Mouse (Mus musculus) embryonic facial prominence, embryonic 11.5 days (tissue): ENCODE measurements at regions not wholly inside any gene's neighbourhood (a gene's known extent, or its start where the extent isn't known, plus 50 kb on each side); places are given as distances from the start of the nearest gene placed in this dataset.
A peak's percentile ranks its signal among the peaks of the same experiment; 100 is the strongest.

Experiments
- ATAC-seq: fragments of 200-750 bp; cut with Nextera tagmentation; replicated peaks from 2 replicates; pipeline ENCODE4 v1.8.0; 2017; ENCODE audit warnings: low read depth; ENCODE audit not compliant: insufficient number of reproducible peaks, low FRiP score, low TSS enrichment
- DNase-seq: peaks from one replicate; pipeline ENCODE4 v3.0.0-alpha.2; 2015; ENCODE audit warnings: low spot score
- H3K27ac ChIP-seq: fragments of 300-500 bp; sonication (generic); replicated peaks from 2 replicates; pipeline ENCODE4 v1.5.1; 2014; ENCODE audit warnings: mild to moderate bottlenecking, low read depth, low read length, control low read depth
- H3K27me3 ChIP-seq: fragments of 300-500 bp; sonication (generic); 2 replicates; pipeline ENCODE4 v1.6.1; 2014; ENCODE audit warnings: mild to moderate bottlenecking, low read length, moderate library complexity, mixed read lengths; ENCODE audit not compliant: control insufficient read depth, insufficient read depth
- H3K36me3 ChIP-seq: fragments of 300-500 bp; sonication (generic); replicated peaks from 2 replicates; pipeline ENCODE4 v1.6.1; 2014; ENCODE audit warnings: low read depth, mild to moderate bottlenecking, low read length, moderate library complexity, mixed read lengths; ENCODE audit not compliant: control insufficient read depth, insufficient read depth
- H3K4me1 ChIP-seq: fragments of 300-500 bp; sonication (generic); 2 replicates; pipeline ENCODE4 v1.6.1; 2014; ENCODE audit warnings: low read length, mixed read lengths; ENCODE audit not compliant: control insufficient read depth, insufficient read depth
- H3K4me2 ChIP-seq: fragments of 300-500 bp; sonication (generic); 2 replicates; pipeline ENCODE4 v1.6.1; 2014; ENCODE audit warnings: low read depth, mild to moderate bottlenecking, control low read depth, low read length, moderate library complexity
- H3K4me3 ChIP-seq: fragments of 300-500 bp; sonication (generic); 2 replicates; pipeline ENCODE4 v1.5.1; 2014; ENCODE audit warnings: low read depth, low read length, control low read depth
- H3K9ac ChIP-seq: fragments of 300-500 bp; sonication (generic); replicated peaks from 2 replicates; pipeline ENCODE4 v1.6.1; 2014; ENCODE audit warnings: mild to moderate bottlenecking, control low read depth, low read length
- H3K9me3 ChIP-seq: fragments of 300-500 bp; sonication (generic); replicated peaks from 2 replicates; pipeline ENCODE4 v1.6.1; 2016; ENCODE audit warnings: mild to moderate bottlenecking, low read length, inconsistent platforms, mixed read lengths; ENCODE audit not compliant: control insufficient read depth
- WGBS: fragments of 180-500 bp; shearing (Covaris S2); extraction: QIAGEN DNeasy Blood & Tissue Kit; methylation state at CpG from one replicate; pipeline ENCODE4 v1.1.7; 2014; 5-methylcytosine and 5-hydroxymethylcytosine counted together

- Histone ChIP-seq H3K4me1 (peaks cover 3% of the 10 kb centered on the region; the same call in 1 of the 2 replicates), H3K27me3 (no peaks in the 10 kb centered on the region), H3K9me3 (no peaks in the 10 kb centered on the region), H3K36me3 (no peaks in the 10 kb centered on the region), H3K4me2 (no peak overlapping the region), H3K9ac (no peak overlapping the region; the same call in 1 of the 2 replicates), H3K27ac (no peak overlapping the region), H3K4me3 (no peak overlapping the region)
- WGBS: 22% methylated on average over 10 of the region's 10 CpGs
- DNase-seq (no peak), ATAC-seq (no peak)
Observed at GRCm38 (mm10) chr14:76687971-76688407, 131.3 kb upstream of the Serp2 start.

GRCm38 (mm10) chr14:76686762-76687453, 130.2 kb upstream of the Serp2 start:
- no peak overlapping the region for H3K4me2 ChIP-seq
- H3K4me1 ChIP-seq: peaks cover 3% of the 10 kb centered on the region; the same call in 1 of the 2 replicates
- ATAC-seq: peak; percentile 51
- H3K4me3 ChIP-seq: no peak overlapping the region
- no peak for DNase-seq
- H3K9ac ChIP-seq: no peak overlapping the region
- no peaks in the 10 kb centered on the region for H3K27me3 ChIP-seq
- no peak overlapping the region for H3K27ac ChIP-seq
- WGBS: 44% methylated on average over 9 of the region's 9 CpGs
- H3K9me3 ChIP-seq: no peaks in the 10 kb centered on the region
- no peaks in the 10 kb centered on the region for H3K36me3 ChIP-seq

DNA sequence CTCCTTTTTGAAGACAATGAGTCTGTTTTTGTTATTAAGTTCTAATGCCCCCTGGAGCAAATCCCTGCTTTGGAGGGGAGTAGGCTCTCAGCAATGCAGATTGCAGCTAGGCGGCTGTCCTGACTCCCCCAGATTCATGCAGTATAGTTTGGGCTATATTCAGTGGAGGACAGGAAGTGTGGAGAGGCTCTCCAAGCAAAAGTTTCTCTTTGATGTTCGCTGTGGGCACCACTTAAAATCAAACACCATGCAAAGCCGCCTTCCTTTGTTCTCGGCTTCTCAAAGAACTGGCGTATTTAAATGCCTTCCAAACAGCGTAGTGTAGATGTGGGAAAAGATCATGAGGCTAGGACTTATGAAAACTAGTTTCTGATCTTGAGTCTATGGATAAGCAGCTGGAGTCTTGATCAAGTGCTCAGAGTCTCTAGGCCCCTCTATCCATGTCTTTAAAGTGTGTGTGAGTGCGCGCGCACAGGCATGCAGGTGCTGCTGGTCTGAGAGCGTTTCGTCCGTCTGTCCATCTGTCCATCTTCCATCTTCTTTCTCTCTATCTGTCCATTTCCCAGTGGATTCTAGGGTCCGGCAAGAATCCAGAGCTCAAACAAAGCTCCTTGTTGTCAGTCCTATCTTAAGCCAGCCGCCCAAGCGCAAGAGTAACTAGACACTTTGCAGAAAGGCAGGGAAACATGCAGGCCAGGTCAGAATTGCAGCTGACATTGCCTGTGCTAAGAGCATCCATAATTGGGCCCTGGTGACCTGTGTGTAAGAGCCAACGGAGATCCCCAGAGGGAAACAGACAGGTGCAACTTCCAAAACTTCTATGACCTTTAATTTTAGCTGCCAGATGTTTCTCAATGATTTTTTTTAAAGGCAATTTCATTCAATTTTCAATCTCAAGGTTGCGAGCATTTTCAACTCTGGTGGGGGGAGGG, 129.4 kb upstream of the Serp2 start:
- Histone ChIP-seq H3K27me3 (no peaks in the 10 kb centered on the region), H3K4me3 (no peak overlapping the region), H3K36me3 (no peaks in the 10 kb centered on the region), H3K4me2 (no peak overlapping the region), H3K4me1 (peaks cover 7% of the 10 kb centered on the region), H3K9ac (no peak overlapping the region), H3K9me3 (no peaks in the 10 kb centered on the region), H3K27ac (peak overlapping the region; percentile 48; the same call in 1 of the 2 replicates)
- DNase-seq (peak; percentile 62), ATAC-seq (no peak)
- 43% methylated on average over 17 of the region's 17 CpGs for WGBS

DNA sequence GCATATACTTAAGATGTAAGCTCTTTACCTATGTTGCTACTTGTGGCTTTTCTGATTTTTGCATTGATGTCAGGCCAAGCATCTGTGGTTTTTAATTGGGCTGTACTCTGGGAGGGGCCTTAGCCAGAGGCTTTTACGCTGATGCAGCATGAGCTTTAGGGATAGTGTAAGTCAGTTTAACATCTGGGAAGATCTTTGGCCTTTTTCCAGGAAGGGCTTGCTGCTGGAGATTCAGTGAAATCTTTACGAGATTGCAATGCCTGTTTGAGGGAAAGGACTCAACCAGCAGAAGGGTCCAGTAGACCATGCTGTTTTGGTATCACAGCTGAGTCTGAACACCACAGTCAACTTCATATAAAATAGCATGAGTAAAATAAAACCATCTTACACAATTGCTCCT, 127.6 kb upstream of the Serp2 start:
- no peak overlapping the region for H3K27ac ChIP-seq
- H3K9ac ChIP-seq: no peak overlapping the region
- DNase-seq (no peak), ATAC-seq (no peak)
- no peaks in the 10 kb centered on the region for H3K9me3 ChIP-seq
- no peak overlapping the region for H3K4me2 ChIP-seq
- no peak overlapping the region for H3K4me3 ChIP-seq
- no peaks in the 10 kb centered on the region for H3K36me3 ChIP-seq
- H3K27me3 ChIP-seq: no peaks in the 10 kb centered on the region
- H3K4me1 ChIP-seq: peaks cover 7% of the 10 kb centered on the region
- WGBS: 71% methylated on average over 2 of the region's 2 CpGs

DNA sequence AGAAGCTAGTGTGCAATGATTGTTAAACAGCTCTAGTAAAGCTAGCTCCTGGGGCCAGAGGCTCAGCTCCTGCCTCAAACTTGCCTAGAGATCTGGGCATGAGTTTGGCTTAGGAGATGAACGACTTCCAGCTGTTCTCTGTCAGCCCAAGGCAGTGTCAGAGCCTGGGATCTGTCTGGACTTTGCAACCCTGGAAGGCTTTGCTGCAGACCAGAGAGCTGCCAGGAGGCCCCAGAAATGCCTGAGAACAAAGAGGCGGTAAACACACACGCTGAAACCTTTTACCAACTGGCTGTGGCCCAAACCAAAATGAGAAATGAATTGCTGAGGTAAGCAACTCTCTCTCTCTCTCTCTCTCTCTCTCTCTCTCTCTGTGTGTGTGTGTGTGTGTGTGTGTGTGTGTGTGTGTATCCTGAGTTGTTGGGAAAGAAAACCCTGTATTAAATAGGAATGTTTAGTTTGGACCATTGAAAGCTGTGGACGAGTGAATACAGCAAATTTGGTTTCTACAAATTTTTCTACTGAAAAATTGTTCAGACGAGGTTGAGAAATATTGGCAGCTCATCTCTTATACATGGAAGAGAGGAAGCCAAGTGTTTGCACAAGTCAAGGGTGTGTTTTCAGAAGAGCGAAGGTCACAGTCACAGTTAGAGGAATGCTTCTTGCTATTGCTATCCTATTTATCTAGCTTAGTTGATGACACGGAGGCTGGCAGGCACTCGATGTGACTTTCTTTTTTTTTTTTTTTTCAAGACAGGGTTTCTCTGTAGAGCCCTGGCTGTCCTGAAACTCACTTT, 125.1 kb upstream of the Serp2 start:
- Histone ChIP-seq H3K36me3 (no peaks in the 10 kb centered on the region), H3K4me2 (no peak overlapping the region), H3K27me3 (no peaks in the 10 kb centered on the region), H3K4me1 (peaks cover 7% of the 10 kb centered on the region; the same call in 1 of the 2 replicates), H3K4me3 (no peak overlapping the region), H3K9ac (no peak overlapping the region; the same call in 1 of the 2 replicates), H3K27ac (peak overlapping the region; percentile 64), H3K9me3 (no peaks in the 10 kb centered on the region)
- no peak for ATAC-seq
- WGBS: 40% methylated on average over 8 of the region's 8 CpGs
- peak; percentile 56 for DNase-seq

DNA sequence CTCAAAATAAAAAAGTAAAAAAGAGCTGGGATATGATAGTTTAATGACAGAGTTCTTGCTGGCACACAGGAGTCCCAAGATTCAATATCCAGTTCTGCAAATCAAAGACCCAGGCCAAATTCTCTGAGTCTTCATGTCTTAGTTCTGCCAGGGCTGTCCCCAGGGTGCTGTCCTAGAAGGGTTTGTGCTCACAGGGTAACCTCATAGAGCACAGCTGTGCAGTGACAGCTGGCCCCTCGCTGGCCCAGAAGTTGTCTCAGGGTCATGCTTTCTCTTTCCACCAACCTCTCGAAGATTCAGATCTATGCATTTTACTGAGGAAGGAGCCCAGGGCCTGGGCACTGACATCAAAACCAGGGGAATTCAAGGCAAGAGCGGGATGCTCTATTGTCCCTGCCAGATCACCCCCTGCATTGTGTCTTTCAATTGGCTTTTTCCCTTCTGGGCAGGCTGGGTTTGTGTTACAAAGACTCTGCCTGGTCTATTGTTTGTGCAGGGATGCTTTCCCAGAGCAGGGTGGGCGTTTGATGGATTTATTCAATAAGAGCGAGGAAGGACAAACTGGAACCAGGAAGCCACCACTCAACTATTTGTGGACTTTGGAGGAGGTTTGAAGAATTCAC, 121.9 kb upstream of the Serp2 start:
- H3K36me3 ChIP-seq: no peaks in the 10 kb centered on the region
- H3K4me1 ChIP-seq: peaks cover 4% of the 10 kb centered on the region; the same call in 1 of the 2 replicates
- no peak overlapping the region for H3K27ac ChIP-seq
- ATAC-seq: no peak
- H3K9me3 ChIP-seq: no peaks in the 10 kb centered on the region
- no peak overlapping the region for H3K9ac ChIP-seq
- WGBS: 42% methylated on average over 5 of the region's 5 CpGs
- H3K4me3 ChIP-seq: no peak overlapping the region
- no peak for DNase-seq
- H3K4me2 ChIP-seq: no peak overlapping the region
- H3K27me3 ChIP-seq: no peaks in the 10 kb centered on the region

- Histone ChIP-seq H3K9me3 (no peaks in the 10 kb centered on the region), H3K9ac (no peak overlapping the region), H3K36me3 (no peaks in the 10 kb centered on the region), H3K27me3 (no peaks in the 10 kb centered on the region), H3K4me2 (no peak overlapping the region), H3K4me1 (no peaks in the 10 kb centered on the region), H3K4me3 (no peak overlapping the region), H3K27ac (no peak overlapping the region)
- WGBS: 34% methylated on average over 8 of the region's 8 CpGs
- DNase-seq (no peak), ATAC-seq (no peak)
Observed at GRCm38 (mm10) chr14:76674949-76675348, 118.3 kb upstream of the Serp2 start.
